Mouse (Mus musculus): Measurements from ENCODE around the gene Setd4. TPM values are rescaled to one million over a fixed set of nuclear protein-coding genes. Genes with fewer than 3 reads are reported as not detected.
"Not testable (repeated sequence)": the region's sequence is repeated elsewhere in the genome, so short reads cannot be mapped to it uniquely, and the experiment has no call there.

Setd4 gene
- total and polyA plus RNA-seq, 2 experiments: 9.7 to 10.4 TPM

DNA sequence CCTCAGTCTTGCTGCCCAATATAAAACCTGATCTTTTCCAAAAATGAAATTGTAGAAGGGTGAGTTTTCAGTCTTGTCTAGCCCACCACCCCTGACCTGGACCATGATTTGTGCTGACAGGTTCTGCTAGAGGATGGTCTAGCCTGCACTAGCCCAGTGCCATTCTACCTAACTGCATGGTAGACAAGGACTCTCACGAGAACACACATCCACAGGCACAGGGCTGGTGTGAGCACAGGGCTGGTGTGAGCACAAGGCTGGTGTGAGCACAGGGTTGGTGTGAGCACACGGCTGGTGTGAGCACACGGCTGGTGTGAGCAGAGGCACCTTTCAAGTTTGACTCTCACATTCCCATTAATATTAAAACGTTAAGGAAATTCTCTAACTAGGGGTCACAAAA, 20.8 kb upstream of the Setd4 start:
- no peak overlapping the region for H3K9ac ChIP-seq (ENCODE audit: low read depth, low read length)
- TF ChIP-seq CTCF (IDR thresholded peaks at IDR 0.05; ENCODE audit: low read depth, low read length) (no peak), POLR2A (IDR thresholded peaks at IDR 0.05; ENCODE audit: extremely low read depth, insufficient read depth, low read length) (no peak)
- WGBS: 87% methylated on average over 4 of the region's 4 CpGs
- DNase-seq (ENCODE audit: extremely low read depth, low read depth, low spot score): no peak
- H3K4me3 ChIP-seq (ENCODE audit: insufficient read depth, low read depth, low read length): no peak overlapping the region
- no peaks in the 10 kb centered on the region for H3K27me3 ChIP-seq (ENCODE audit: control insufficient read depth, insufficient read depth, low read length)
- H3K36me3 ChIP-seq (ENCODE audit: control insufficient read depth, insufficient read depth, low read length): no peaks in the 10 kb centered on the region
- no peak overlapping the region for H3K27ac ChIP-seq (replicated peaks; ENCODE audit: insufficient read depth, low read depth, low read length)
- H3K79me2 ChIP-seq (ENCODE audit: control insufficient read depth, insufficient read depth, low read length): no peaks in the 10 kb centered on the region
- no peaks in the 10 kb centered on the region for H3K4me1 ChIP-seq (ENCODE audit: control insufficient read depth, insufficient read depth, low read length)

DNA sequence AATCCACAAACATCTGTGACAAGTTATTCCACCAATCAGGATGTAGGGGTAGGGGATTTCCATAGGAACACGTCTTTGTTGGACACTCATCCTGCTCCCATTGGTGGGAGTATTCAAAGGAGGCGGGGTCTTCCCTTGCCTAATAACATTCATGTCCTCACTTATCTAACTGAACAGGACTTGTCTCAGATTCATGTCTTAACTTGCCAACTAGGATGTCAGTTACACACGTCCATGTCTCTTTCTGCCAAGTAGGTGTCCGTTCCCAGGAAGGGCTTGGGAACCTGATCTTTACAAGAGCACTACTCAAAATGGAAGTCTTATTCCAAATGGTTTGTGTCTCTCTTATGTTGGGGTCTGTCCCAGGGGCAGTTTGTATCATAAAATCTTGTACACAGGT, 19.9 kb upstream of the Setd4 start:
- H3K9ac ChIP-seq (ENCODE audit: low read depth, low read length); H3K79me2 ChIP-seq (ENCODE audit: control insufficient read depth, insufficient read depth, low read length); DNase-seq (ENCODE audit: extremely low read depth, low read depth, low spot score); H3K36me3 ChIP-seq (ENCODE audit: control insufficient read depth, insufficient read depth, low read length); H3K4me3 ChIP-seq (ENCODE audit: insufficient read depth, low read depth, low read length); H3K4me1 ChIP-seq (ENCODE audit: control insufficient read depth, insufficient read depth, low read length); H3K27ac ChIP-seq (replicated peaks; ENCODE audit: insufficient read depth, low read depth, low read length); H3K27me3 ChIP-seq (ENCODE audit: control insufficient read depth, insufficient read depth, low read length): not testable (repeated sequence)
- 89% methylated on average over 4 of the region's 4 CpGs for WGBS

DNA sequence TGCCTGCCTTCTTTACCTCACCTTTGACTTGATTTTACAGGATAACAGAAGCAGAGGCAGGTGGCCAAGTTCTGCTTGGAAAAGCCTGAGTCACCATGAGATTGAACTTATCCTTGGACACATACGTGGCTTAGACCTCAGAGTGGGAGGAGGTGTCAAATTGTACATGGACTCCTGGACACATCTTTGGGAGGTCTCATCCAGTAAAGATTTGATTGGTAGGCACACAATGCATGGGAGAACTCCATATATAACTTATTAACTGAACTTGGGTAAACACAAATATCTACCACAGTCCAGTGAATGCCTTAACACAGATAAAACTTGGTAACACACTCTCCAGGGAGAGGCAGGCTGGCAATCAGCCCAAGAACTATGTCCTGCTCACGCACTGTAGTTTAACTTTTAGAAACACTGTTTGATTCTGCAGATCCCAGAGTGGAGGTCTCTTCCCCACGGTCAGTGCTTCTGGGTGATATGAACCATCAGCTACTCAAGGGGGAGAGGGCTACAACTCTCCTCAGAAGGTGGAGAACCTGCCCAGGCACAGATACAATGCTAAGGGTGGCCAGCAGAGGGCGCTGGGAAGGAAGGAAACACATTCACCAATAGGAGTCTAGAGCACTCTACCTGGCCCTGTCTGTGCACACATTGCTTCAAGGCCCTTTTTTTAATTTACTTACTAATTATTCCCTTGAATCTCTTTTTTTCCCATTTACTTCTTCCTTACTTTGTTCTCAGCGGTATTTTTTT, 11.4 kb upstream of the Setd4 start:
- Histone ChIP-seq H3K27ac (replicated peaks; ENCODE audit: insufficient read depth, low read depth, low read length) (no peak overlapping the region), H3K4me1 (ENCODE audit: control insufficient read depth, insufficient read depth, low read length) (peaks cover 4% of the 10 kb centered on the region), H3K9ac (ENCODE audit: low read depth, low read length) (no peak overlapping the region), H3K4me3 (ENCODE audit: insufficient read depth, low read depth, low read length) (no peak overlapping the region), H3K79me2 (ENCODE audit: control insufficient read depth, insufficient read depth, low read length) (no peaks in the 10 kb centered on the region), H3K36me3 (ENCODE audit: control insufficient read depth, insufficient read depth, low read length) (peaks cover 4% of the 10 kb centered on the region), H3K27me3 (ENCODE audit: control insufficient read depth, insufficient read depth, low read length) (no peaks in the 10 kb centered on the region)
- 15% methylated on average over 5 of the region's 5 CpGs for WGBS
- TF ChIP-seq POLR2A (IDR thresholded peaks at IDR 0.05; ENCODE audit: extremely low read depth, insufficient read depth, low read length): no peak
- TF ChIP-seq CTCF (IDR thresholded peaks at IDR 0.05; ENCODE audit: low read depth, low read length): peak; percentile 83
- DNase-seq (ENCODE audit: extremely low read depth, low read depth, low spot score): peak; percentile 53

DNA sequence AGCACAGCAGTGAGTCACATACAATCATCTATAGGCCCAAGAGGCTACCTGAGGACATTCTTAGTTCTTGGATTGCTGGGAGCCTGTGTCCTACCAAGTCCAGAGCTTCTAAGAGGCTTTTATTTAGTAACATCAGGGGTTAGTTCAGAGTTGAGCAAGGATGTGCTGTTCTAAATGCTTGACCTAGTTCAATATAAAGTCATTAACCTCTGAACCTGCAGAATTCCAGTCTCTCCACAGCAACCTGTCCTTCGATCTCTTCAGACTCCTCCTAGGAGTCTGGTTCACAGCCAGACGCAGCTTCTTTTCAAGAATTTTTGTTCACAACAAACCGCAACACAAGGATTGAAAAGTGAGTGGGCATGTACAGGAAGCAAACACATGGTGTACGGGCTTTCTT, 7.1 kb upstream of the Setd4 start:
- H3K4me3 ChIP-seq (ENCODE audit: insufficient read depth, low read depth, low read length): no peak overlapping the region

DNA sequence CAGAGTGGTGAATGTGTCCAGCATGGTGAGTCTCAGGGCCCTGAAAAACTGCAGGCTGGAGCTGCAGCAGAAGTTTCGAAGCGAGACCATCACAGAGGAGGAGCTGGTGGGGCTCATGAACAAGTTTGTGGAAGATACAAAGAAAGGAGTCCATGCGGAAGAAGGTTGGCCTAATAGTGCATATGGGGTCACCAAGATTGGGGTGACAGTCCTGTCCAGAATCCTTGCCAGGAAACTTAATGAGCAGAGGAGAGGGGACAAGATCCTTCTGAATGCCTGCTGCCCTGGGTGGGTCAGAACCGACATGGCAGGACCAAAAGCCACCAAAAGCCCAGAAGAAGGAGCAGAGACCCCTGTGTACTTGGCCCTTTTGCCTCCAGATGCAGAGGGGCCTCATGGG, 5.9 kb upstream of the Setd4 start:
- Histone ChIP-seq H3K79me2 (ENCODE audit: control insufficient read depth, insufficient read depth, low read length) (no peaks in the 10 kb centered on the region), H3K27ac (replicated peaks; ENCODE audit: insufficient read depth, low read depth, low read length) (0 out of 2 replicates have a peak overlapping the region, but pooled peaks have one; percentile 28), H3K36me3 (ENCODE audit: control insufficient read depth, insufficient read depth, low read length) (peaks cover 13% of the 10 kb centered on the region), H3K4me1 (ENCODE audit: control insufficient read depth, insufficient read depth, low read length) (peaks cover 20% of the 10 kb centered on the region), H3K9ac (ENCODE audit: low read depth, low read length) (no peak overlapping the region), H3K27me3 (ENCODE audit: control insufficient read depth, insufficient read depth, low read length) (no peaks in the 10 kb centered on the region), H3K4me3 (ENCODE audit: insufficient read depth, low read depth, low read length) (no peak overlapping the region)
- WGBS: over 99% methylated on average over 4 of the region's 4 CpGs
- TF ChIP-seq POLR2A (IDR thresholded peaks at IDR 0.05; ENCODE audit: extremely low read depth, insufficient read depth, low read length) (no peak), CTCF (IDR thresholded peaks at IDR 0.05; ENCODE audit: low read depth, low read length) (no peak)
- no peak for DNase-seq (ENCODE audit: extremely low read depth, low read depth, low spot score)

More for the DNA sequence above, 7.1 kb upstream of the Setd4 start:
- 46% methylated on average over 4 of the region's 4 CpGs for WGBS
- Histone ChIP-seq H3K9ac (ENCODE audit: low read depth, low read length) (no peak overlapping the region), H3K4me1 (ENCODE audit: control insufficient read depth, insufficient read depth, low read length) (peaks cover 15% of the 10 kb centered on the region), H3K79me2 (ENCODE audit: control insufficient read depth, insufficient read depth, low read length) (no peaks in the 10 kb centered on the region), H3K27ac (replicated peaks; ENCODE audit: insufficient read depth, low read depth, low read length) (no peak overlapping the region), H3K36me3 (ENCODE audit: control insufficient read depth, insufficient read depth, low read length) (peaks cover 13% of the 10 kb centered on the region), H3K27me3 (ENCODE audit: control insufficient read depth, insufficient read depth, low read length) (no peaks in the 10 kb centered on the region)
- TF ChIP-seq POLR2A (IDR thresholded peaks at IDR 0.05; ENCODE audit: extremely low read depth, insufficient read depth, low read length) (no peak), CTCF (IDR thresholded peaks at IDR 0.05; ENCODE audit: low read depth, low read length) (no peak)
- peak; percentile 80 for DNase-seq (ENCODE audit: extremely low read depth, low read depth, low spot score)

DNA sequence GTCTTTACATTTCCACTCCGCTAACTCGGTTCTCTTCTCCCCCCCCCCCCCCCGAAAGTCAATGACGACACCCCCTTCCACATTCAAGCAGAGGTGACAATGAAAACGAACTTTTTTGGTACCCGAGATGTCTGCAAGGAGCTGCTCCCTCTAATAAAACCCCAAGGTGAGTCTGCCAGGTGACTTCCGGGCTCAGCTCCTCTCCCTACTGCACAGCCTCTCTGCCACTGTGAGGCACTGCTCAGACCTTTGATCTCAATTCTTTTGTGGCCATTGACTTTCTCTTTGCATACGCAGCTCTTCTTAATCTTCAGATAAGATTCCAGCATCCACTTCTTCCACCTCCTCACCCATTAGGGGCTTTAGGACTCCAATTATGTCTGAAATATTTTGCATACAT, 4.9 kb upstream of the Setd4 start:
- Histone ChIP-seq H3K79me2 (ENCODE audit: control insufficient read depth, insufficient read depth, low read length) (no peaks in the 10 kb centered on the region), H3K4me1 (ENCODE audit: control insufficient read depth, insufficient read depth, low read length) (peaks cover 25% of the 10 kb centered on the region), H3K9ac (ENCODE audit: low read depth, low read length) (no peak overlapping the region; the same call in 1 of the 2 replicates), H3K27me3 (ENCODE audit: control insufficient read depth, insufficient read depth, low read length) (no peaks in the 10 kb centered on the region), H3K4me3 (ENCODE audit: insufficient read depth, low read depth, low read length) (0 out of 2 replicates have a peak overlapping the region, but pooled peaks have one; percentile 10), H3K27ac (replicated peaks; ENCODE audit: insufficient read depth, low read depth, low read length) (no peak overlapping the region), H3K36me3 (ENCODE audit: control insufficient read depth, insufficient read depth, low read length) (peaks cover 13% of the 10 kb centered on the region)
- DNase-seq (ENCODE audit: extremely low read depth, low read depth, low spot score): peak; percentile 45
- WGBS: 33% methylated on average over 8 of the region's 8 CpGs
- TF ChIP-seq POLR2A (IDR thresholded peaks at IDR 0.05; ENCODE audit: extremely low read depth, insufficient read depth, low read length) (no peak), CTCF (IDR thresholded peaks at IDR 0.05; ENCODE audit: low read depth, low read length) (no peak)

Data from liver, adult 2 months (tissue).